Mouse (Mus musculus): Measurements from ENCODE around the gene Ralgps1. TPM values are rescaled to one million over a fixed set of nuclear protein-coding genes. Genes with fewer than 3 reads are reported as not detected.

The Ralgps1 gene
- total and polyA plus RNA-seq, 3 experiments = 0.89 to 2.6 TPM; not detected in 1

GRCm38 (mm10) chr2:33351449-33351848 is 19.8 kb downstream of the Ralgps1 start:
- TF ChIP-seq TBP (IDR thresholded peaks at IDR 0.05; ENCODE audit: low read depth, low read length) = no peak
- TF ChIP-seq ZMIZ1 (IDR thresholded peaks at IDR 0.05; ENCODE audit: low read depth, low read length) = no peak
- TF ChIP-seq MXI1 (IDR thresholded peaks at IDR 0.05; ENCODE audit: low read depth, low read length) = no peak
- no peak for TF ChIP-seq RAD21 (IDR thresholded peaks at IDR 0.05; ENCODE audit: low read depth, low read length)
- no peak for TF ChIP-seq TAL1 (IDR thresholded peaks at IDR 0.05; ENCODE audit: low read length)
- no peak for TF ChIP-seq CHD1 (IDR thresholded peaks at IDR 0.05; ENCODE audit: low read depth, low read length)
- no peak for TF ChIP-seq E2F4 (IDR thresholded peaks at IDR 0.05; ENCODE audit: borderline replicate concordance, low read depth, low read length)
- TF ChIP-seq CHD2 (IDR thresholded peaks at IDR 0.05; ENCODE audit: low read length) = no peak
- TF ChIP-seq NELFE (IDR thresholded peaks at IDR 0.05; ENCODE audit: low read depth, low read length) = no peak
- no peak for TF ChIP-seq MAZ (IDR thresholded peaks at IDR 0.05; ENCODE audit: low read depth, low read length)
- no peak for TF ChIP-seq POLR2AphosphoS5 (IDR thresholded peaks at IDR 0.05; ENCODE audit: borderline replicate concordance, low read depth, low read length)
- TF ChIP-seq JUND (IDR thresholded peaks at IDR 0.05; ENCODE audit: low read depth, low read length) = no peak
- TF ChIP-seq POLR2AphosphoS2 (IDR thresholded peaks at IDR 0.05; ENCODE audit: low read length) = no peak
- TF ChIP-seq EP300 (IDR thresholded peaks at IDR 0.05; ENCODE audit: low read depth in 1 of 2, low read length in 2 of 2) = no peak
- no peak for TF ChIP-seq RCOR1 (IDR thresholded peaks at IDR 0.05; ENCODE audit: low read depth, low read length)
- no peak for TF ChIP-seq CTCF (IDR thresholded peaks at IDR 0.05 in 2 of 3, conservative IDR thresholded peaks at IDR 0.05 in 1 of 3; ENCODE audit: control insufficient read depth in 1 of 3, insufficient read depth in 1 of 3, low read depth in 2 of 3, low read length in 3 of 3, poor library complexity in 1 of 3, severe bottlenecking in 1 of 3)
- TF ChIP-seq NRF1 (IDR thresholded peaks at IDR 0.05; ENCODE audit: insufficient read depth, low read depth, low read length, poor library complexity, severe bottlenecking) = no peak
- TF ChIP-seq TCF12 (IDR thresholded peaks at IDR 0.05; ENCODE audit: low read depth, low read length) = no peak
- no peak for TF ChIP-seq ZC3H11A (IDR thresholded peaks at IDR 0.05; ENCODE audit: low read depth, low read length)
- no peaks in the 10 kb centered on the region for H3K4me1 ChIP-seq (ENCODE audit: control insufficient read depth in 1 of 2, insufficient read depth in 2 of 2, low read length in 2 of 2)
- H3K27me3 ChIP-seq (ENCODE audit: control insufficient read depth in 1 of 2, insufficient read depth in 2 of 2, low read length in 2 of 2) = no peaks in the 10 kb centered on the region
- no peaks in the 10 kb centered on the region for H3K9me3 ChIP-seq (replicated peaks; ENCODE audit: insufficient read depth, low read length)
- H3K79me2 ChIP-seq (ENCODE audit: control insufficient read depth, insufficient read depth, low read length, poor library complexity) = no peaks in the 10 kb centered on the region
- H3K9ac ChIP-seq (ENCODE audit: control insufficient read depth, low read depth, low read length, poor library complexity, severe bottlenecking) = no peak overlapping the region
- H3K36me3 ChIP-seq (ENCODE audit: control insufficient read depth in 1 of 2, insufficient read depth in 2 of 2, low read length in 2 of 2) = no peaks in the 10 kb centered on the region
- no peak overlapping the region for H3K27ac ChIP-seq (ENCODE audit: control insufficient read depth, low read depth, low read length)
- no peak for DNase-seq (ENCODE audit: low read depth, low spot score)
- no peak overlapping the region for H3K4me3 ChIP-seq (ENCODE audit: control insufficient read depth in 1 of 2, insufficient read depth in 1 of 2, low read depth in 2 of 2, low read length in 2 of 2)

- no peak for TF ChIP-seq SMC3 (IDR thresholded peaks at IDR 0.05; ENCODE audit: low read depth, low read length)
- no peaks in the 10 kb centered on the region for H3K79me2 ChIP-seq (ENCODE audit: control insufficient read depth, insufficient read depth, low read length, poor library complexity)
- no peak overlapping the region for H3K27ac ChIP-seq (ENCODE audit: control insufficient read depth, low read depth, low read length)
- no peak for DNase-seq (ENCODE audit: low read depth, low spot score)
- H3K27me3 ChIP-seq (ENCODE audit: control insufficient read depth in 1 of 2, insufficient read depth in 2 of 2, low read length in 2 of 2) = no peaks in the 10 kb centered on the region
- no peaks in the 10 kb centered on the region for H3K9me3 ChIP-seq (replicated peaks; ENCODE audit: insufficient read depth, low read length)
- H3K9ac ChIP-seq (ENCODE audit: control insufficient read depth, low read depth, low read length, poor library complexity, severe bottlenecking) = no peak overlapping the region
- H3K4me3 ChIP-seq (ENCODE audit: control insufficient read depth in 1 of 2, insufficient read depth in 1 of 2, low read depth in 2 of 2, low read length in 2 of 2) = no peak overlapping the region
- H3K4me1 ChIP-seq (ENCODE audit: control insufficient read depth in 1 of 2, insufficient read depth in 2 of 2, low read length in 2 of 2) = no peaks in the 10 kb centered on the region
- H3K36me3 ChIP-seq (ENCODE audit: control insufficient read depth in 1 of 2, insufficient read depth in 2 of 2, low read length in 2 of 2) = no peaks in the 10 kb centered on the region
Measured at GRCm38 (mm10) chr2:33350921-33351320, 20.4 kb downstream of the Ralgps1 start.

All from MEL (cell line).